Mouse (Mus musculus) spleen, postnatal 10 days (tissue): ENCODE data around the gene Plac1.
A peak's percentile ranks its signal among the peaks of the same experiment; 100 is the strongest.

Experiments used
- DNase-seq, 2 experiments: peaks; one replicate each; pipeline ENCODE4 v3.0.0; 2021 to 2022; ENCODE audit warnings: low spot score in 2 of 2

Plac1 gene

GRCm38 (mm10) chrX:53107127-53107526, 132.8 kb downstream of the Plac1 start:
- DNase-seq, result no peak

GRCm38 (mm10) chrX:53101165-53101564, 138.7 kb downstream of the Plac1 start:
- no peak for DNase-seq

GRCm38 (mm10) chrX:53099951-53100350, 140.0 kb downstream of the Plac1 start:
- DNase-seq, result no peak

GRCm38 (mm10) chrX:53099266-53099665, 140.6 kb downstream of the Plac1 start:
- DNase-seq, result no peak

GRCm38 (mm10) chrX:53098293-53098692, 141.6 kb downstream of the Plac1 start:
- DNase-seq, result no peak

- DNase-seq, result no peak
Observed at GRCm38 (mm10) chrX:53097786-53098185, 142.1 kb downstream of the Plac1 start.

- no peak for DNase-seq
Observed at GRCm38 (mm10) chrX:53093381-53093780, 146.5 kb downstream of the Plac1 start.

- DNase-seq, result no peak
Observed at GRCm38 (mm10) chrX:53088663-53089292, 151.1 kb downstream of the Plac1 start.

- DNase-seq, result no peak
Observed at GRCm38 (mm10) chrX:53087202-53087601, 152.7 kb downstream of the Plac1 start.

GRCm38 (mm10) chrX:53085559-53085958, 154.4 kb downstream of the Plac1 start:
- DNase-seq, result no peak

GRCm38 (mm10) chrX:53064406-53064805, 175.5 kb downstream of the Plac1 start:
- DNase-seq, result no peak

- DNase-seq, result no peak
Observed at GRCm38 (mm10) chrX:53059426-53060007, 180.4 kb downstream of the Plac1 start.

- DNase-seq, result peak in 1 of 2 experiments; percentile 14
Observed at GRCm38 (mm10) chrX:53058459-53059280, 181.2 kb downstream of the Plac1 start.

GRCm38 (mm10) chrX:53057760-53058090, 182.2 kb downstream of the Plac1 start:
- DNase-seq, result no peak

- DNase-seq, result peak; percentile 58 to 84
Observed at GRCm38 (mm10) chrX:53057054-53057759, 182.7 kb downstream of the Plac1 start.

- peak; percentile 20 to 51 for DNase-seq
Observed at GRCm38 (mm10) chrX:53056627-53057026, 183.3 kb downstream of the Plac1 start.

- no peak for DNase-seq
Observed at GRCm38 (mm10) chrX:53055771-53056170, 184.1 kb downstream of the Plac1 start.

GRCm38 (mm10) chrX:53053885-53054284, 186.0 kb downstream of the Plac1 start:
- DNase-seq, result no peak

GRCm38 (mm10) chrX:53052652-53053500, 187.0 kb downstream of the Plac1 start:
- DNase-seq, result peak in 1 of 2 experiments; percentile 15

GRCm38 (mm10) chrX:53050353-53050752, 189.6 kb downstream of the Plac1 start:
- DNase-seq, result no peak

GRCm38 (mm10) chrX:53049196-53049595, 190.7 kb downstream of the Plac1 start:
- no peak for DNase-seq
